Mouse (Mus musculus): ENCODE measurements around the gene Fam129b.

The Fam129b gene

GRCm38 (mm10) chr2:32891278-32891677, 15.4 kb downstream of the Fam129b start:
- no peak for DNase-seq (ENCODE audit: low spot score in 2 of 2)

- no peak for DNase-seq (ENCODE audit: low spot score in 2 of 2)
Measured at GRCm38 (mm10) chr2:32892490-32892889, 16.6 kb downstream of the Fam129b start.

- DNase-seq (ENCODE audit: low spot score in 2 of 2), result no peak
Measured at GRCm38 (mm10) chr2:32894097-32894496, 18.2 kb downstream of the Fam129b start.

GRCm38 (mm10) chr2:32895606-32896106, 19.7 kb downstream of the Fam129b start:
- no peak for DNase-seq (ENCODE audit: low spot score in 2 of 2)

GRCm38 (mm10) chr2:32896507-32897147, 20.7 kb downstream of the Fam129b start:
- DNase-seq (ENCODE audit: low spot score in 2 of 2), result no peak

- no peak for DNase-seq (ENCODE audit: low spot score in 2 of 2)
Measured at GRCm38 (mm10) chr2:32898983-32899382, 23.1 kb downstream of the Fam129b start.

GRCm38 (mm10) chr2:32902126-32902525, 26.2 kb downstream of the Fam129b start:
- DNase-seq (ENCODE audit: low spot score in 2 of 2), result no peak

- DNase-seq (ENCODE audit: low spot score in 2 of 2), result no peak
Measured at GRCm38 (mm10) chr2:32903470-32903869, 27.6 kb downstream of the Fam129b start.

GRCm38 (mm10) chr2:32904637-32905036, 28.7 kb downstream of the Fam129b start:
- no peak for DNase-seq (ENCODE audit: low spot score in 2 of 2)

GRCm38 (mm10) chr2:32905297-32905696, 29.4 kb downstream of the Fam129b start:
- DNase-seq (ENCODE audit: low spot score in 2 of 2), result no peak

GRCm38 (mm10) chr2:32907442-32907841, 31.5 kb downstream of the Fam129b start:
- no peak for DNase-seq (ENCODE audit: low spot score in 2 of 2)

GRCm38 (mm10) chr2:32908272-32908671, 32.4 kb downstream of the Fam129b start:
- no peak for DNase-seq (ENCODE audit: low spot score in 2 of 2)

- no peak for DNase-seq (ENCODE audit: low spot score in 2 of 2)
Measured at GRCm38 (mm10) chr2:32908796-32909195, 32.9 kb downstream of the Fam129b start.

- DNase-seq (ENCODE audit: low spot score in 2 of 2), result no peak
Measured at GRCm38 (mm10) chr2:32911639-32912182, 35.8 kb downstream of the Fam129b start.

GRCm38 (mm10) chr2:32912210-32912804, 36.4 kb downstream of the Fam129b start:
- peak; percentile 80 to 95 for DNase-seq (ENCODE audit: low spot score in 2 of 2)

GRCm38 (mm10) chr2:32914362-32914761, 38.4 kb downstream of the Fam129b start:
- no peak for DNase-seq (ENCODE audit: low spot score in 2 of 2)

GRCm38 (mm10) chr2:32914896-32915295, 39.0 kb downstream of the Fam129b start:
- no peak for DNase-seq (ENCODE audit: low spot score in 2 of 2)

GRCm38 (mm10) chr2:32917526-32917925, 41.6 kb downstream of the Fam129b start:
- peak in 1 of 2 experiments; percentile 32 for DNase-seq (ENCODE audit: low spot score in 2 of 2)

GRCm38 (mm10) chr2:32918391-32918790, 42.5 kb downstream of the Fam129b start:
- no peak for DNase-seq (ENCODE audit: low spot score in 2 of 2)

GRCm38 (mm10) chr2:32921235-32921634, 45.3 kb downstream of the Fam129b start:
- no peak for DNase-seq (ENCODE audit: low spot score in 2 of 2)

GRCm38 (mm10) chr2:32921801-32922380, 46.0 kb downstream of the Fam129b start:
- DNase-seq (ENCODE audit: low spot score in 2 of 2), result no peak

GRCm38 (mm10) chr2:32922564-32922963, 46.6 kb downstream of the Fam129b start:
- DNase-seq (ENCODE audit: low spot score in 2 of 2), result no peak

Data from spleen, postnatal 4 days (tissue).